In the genomic region with DNA sequence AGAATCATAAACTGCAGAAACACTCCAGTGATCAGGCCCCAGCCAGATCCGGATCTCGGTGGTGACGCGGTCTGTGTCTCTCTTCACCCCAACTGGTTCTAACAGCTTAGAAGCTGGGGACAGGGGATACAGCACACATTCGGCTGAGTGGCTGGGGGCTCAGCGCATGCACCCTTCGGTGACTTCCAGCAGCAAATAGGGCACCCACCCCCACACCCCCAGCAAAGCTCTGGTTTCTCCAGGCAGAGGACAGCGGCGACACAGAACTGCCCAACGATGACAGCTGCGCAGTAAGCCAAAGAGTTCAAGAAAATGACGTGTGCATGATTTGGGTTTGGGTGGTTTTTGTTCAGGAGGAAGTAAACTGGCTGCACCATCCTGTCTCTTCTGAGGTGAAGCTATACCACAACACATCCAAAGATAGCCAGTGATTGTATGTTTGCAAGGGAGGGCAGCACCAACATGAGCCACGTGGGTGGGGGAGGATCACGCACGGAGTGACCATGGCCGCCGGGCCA, we compare ENCODE assay signal across 15 mouse cellular contexts.
DNase-seq lines count a peak whose midpoint lies in the region; ATAC-seq and TF ChIP-seq lines count a peak whose summit lies in the region.
"Had no signal": no experiment of that assay in that cellular context is flagged by ENCODE, and none has a peak within 500 bp of the region (broad histone marks: within the 10 kb centered on the region; RNA-seq: fewer than 3 reads in every experiment).

No protein-coding gene starts in this region.

- no peak for TF ChIP-seq CTCF in bone marrow, adult 2 months (IDR thresholded peaks at IDR 0.05; ENCODE audit: control insufficient read depth, insufficient read depth, low read length)

- no peak for DNase-seq in hindbrain, embryonic 10.5 days (ENCODE audit: low spot score)
- DNase-seq in neural tube, embryonic 10.5 days (ENCODE audit: extremely low spot score, low spot score), result no peak
- no peak for DNase-seq in adrenal gland, postnatal 36 days
- DNase-seq in frontal cortex, adult 2 months (ENCODE audit: extremely low spot score in 1 of 2, low spot score in 1 of 2), result no peak
- DNase-seq: cerebellum, adult 9-10 months; retina, postnatal 1 day had no signal

- ATAC-seq in hindbrain, embryonic 13.5 days (ENCODE audit: low FRiP score), result no peak
- ATAC-seq in neural tube, embryonic 13.5 days (ENCODE audit: low read depth), result no peak
- ATAC-seq in neural tube, embryonic 15.5 days (ENCODE audit: low FRiP score), result no peak

- WGBS in hindbrain, embryonic 13.5 days, result 94% methylated on average over 17 of the region's 17 CpGs
- WGBS in hindbrain, embryonic 10.5 days, result 96% methylated on average over 17 of the region's 17 CpGs
- WGBS in neural tube, embryonic 13.5 days, result 94% methylated on average over 17 of the region's 17 CpGs
- WGBS in bone marrow, adult 2 months, result 48% methylated on average over 17 of the region's 17 CpGs
- 93% methylated on average over 17 of the region's 17 CpGs for WGBS in neural tube, embryonic 15.5 days

- no peak overlapping the region for H3K4me2 ChIP-seq in hindbrain, embryonic 13.5 days
- no peak overlapping the region for H3K4me2 ChIP-seq in neural tube, embryonic 13.5 days
- H3K4me2 ChIP-seq in neural tube, embryonic 15.5 days, result no peak overlapping the region
- H3K4me2 ChIP-seq: embryonic facial prominence, embryonic 13.5 days; forebrain, embryonic 15.5 days; limb, embryonic 13.5 days; stomach, embryonic 15.5 days had no signal

- no peaks in the 10 kb centered on the region for H3K27me3 ChIP-seq in hindbrain, embryonic 13.5 days
- no peaks in the 10 kb centered on the region for H3K27me3 ChIP-seq in hindbrain, embryonic 10.5 days (ENCODE audit: insufficient read depth, poor library complexity, severe bottlenecking)
- H3K27me3 ChIP-seq in neural tube, embryonic 13.5 days, result no peaks in the 10 kb centered on the region
- H3K27me3 ChIP-seq in neural tube, embryonic 15.5 days (replicated peaks), result no peaks in the 10 kb centered on the region
- H3K27me3 ChIP-seq: embryonic facial prominence, embryonic 13.5 days; forebrain, embryonic 15.5 days; limb, embryonic 13.5 days; stomach, embryonic 15.5 days had no signal

- TF ChIP-seq POLR2A in bone marrow, adult 2 months (IDR thresholded peaks at IDR 0.05; ENCODE audit: borderline replicate concordance, control insufficient read depth, low read depth, low read length), result no peak

- no peak overlapping the region for H3K9ac ChIP-seq in hindbrain, embryonic 13.5 days
- no peak overlapping the region for H3K9ac ChIP-seq in neural tube, embryonic 13.5 days
- H3K9ac ChIP-seq in neural tube, embryonic 15.5 days (replicated peaks), result no peak overlapping the region
- H3K9ac ChIP-seq: forebrain, embryonic 15.5 days; limb, embryonic 13.5 days; stomach, embryonic 15.5 days had no signal

- H3K4me1 ChIP-seq in hindbrain, embryonic 13.5 days (replicated peaks), result peaks cover 60% of the 10 kb centered on the region
- peaks cover 56% of the 10 kb centered on the region for H3K4me1 ChIP-seq in hindbrain, embryonic 10.5 days (replicated peaks)
- H3K4me1 ChIP-seq in neural tube, embryonic 13.5 days (replicated peaks), result peaks cover 50% of the 10 kb centered on the region
- H3K4me1 ChIP-seq in bone marrow, adult 2 months (ENCODE audit: control insufficient read depth, insufficient read depth, low read length), result peaks cover 1% of the 10 kb centered on the region; the same call in 1 of the 2 replicates
- H3K4me1 ChIP-seq in neural tube, embryonic 15.5 days, result peaks cover 53% of the 10 kb centered on the region

- H3K9me3 ChIP-seq in hindbrain, embryonic 13.5 days, result no peaks in the 10 kb centered on the region
- H3K9me3 ChIP-seq in hindbrain, embryonic 10.5 days, result no peaks in the 10 kb centered on the region
- no peaks in the 10 kb centered on the region for H3K9me3 ChIP-seq in neural tube, embryonic 13.5 days
- H3K9me3 ChIP-seq in neural tube, embryonic 15.5 days (replicated peaks), result no peaks in the 10 kb centered on the region
- H3K9me3 ChIP-seq: embryonic facial prominence, embryonic 13.5 days; forebrain, embryonic 15.5 days; limb, embryonic 13.5 days; stomach, embryonic 15.5 days had no signal

- H3K27ac ChIP-seq in hindbrain, embryonic 13.5 days, result peak overlapping the region; percentile 97; the same call in 1 of the 2 replicates
- H3K27ac ChIP-seq in hindbrain, embryonic 10.5 days, result no peak overlapping the region
- peak overlapping the region; percentile 96; the same call in 1 of the 2 replicates for H3K27ac ChIP-seq in neural tube, embryonic 13.5 days (replicated peaks)
- H3K27ac ChIP-seq in bone marrow, adult 2 months (ENCODE audit: control insufficient read depth, insufficient read depth, low read depth, low read length, poor library complexity), result peak overlapping the region; percentile 90
- peak overlapping the region; percentile 92 for H3K27ac ChIP-seq in neural tube, embryonic 15.5 days (replicated peaks)

- H3K4me3 ChIP-seq in hindbrain, embryonic 13.5 days, result no peak overlapping the region
- no peak overlapping the region for H3K4me3 ChIP-seq in hindbrain, embryonic 10.5 days
- H3K4me3 ChIP-seq in neural tube, embryonic 13.5 days, result no peak overlapping the region
- peak overlapping the region; percentile 22 for H3K4me3 ChIP-seq in bone marrow, adult 2 months (replicated peaks; ENCODE audit: control insufficient read depth, low read depth, low read length)
- H3K4me3 ChIP-seq in neural tube, embryonic 15.5 days (replicated peaks), result no peak overlapping the region
- H3K4me3 ChIP-seq: embryonic facial prominence, embryonic 13.5 days; forebrain, embryonic 15.5 days; limb, embryonic 13.5 days; myocyte; stomach, embryonic 15.5 days had no signal

- no peaks in the 10 kb centered on the region for H3K36me3 ChIP-seq in hindbrain, embryonic 13.5 days
- H3K36me3 ChIP-seq in hindbrain, embryonic 10.5 days, result 0 out of 2 replicates have a peak, but pooled peaks cover 2% of the 10 kb centered on the region
- H3K36me3 ChIP-seq in neural tube, embryonic 13.5 days, result no peaks in the 10 kb centered on the region
- H3K36me3 ChIP-seq in neural tube, embryonic 15.5 days, result no peaks in the 10 kb centered on the region
- H3K36me3 ChIP-seq: embryonic facial prominence, embryonic 13.5 days; forebrain, embryonic 15.5 days; limb, embryonic 13.5 days; stomach, embryonic 15.5 days had no signal
